Comparison of ENCODE assay signal across 12 mouse cellular contexts in genomic region chr4:109342783-109343485, GRCm38 (mm10).
A peak's percentile ranks its signal among the peaks of the same experiment; 100 is the strongest.
DNase-seq lines count a peak whose midpoint lies in the region; ATAC-seq and TF ChIP-seq lines count a peak whose summit lies in the region.
"Had no signal": no experiment of that assay in that cellular context is flagged by ENCODE, and none has a peak within 500 bp of the region (broad histone marks: within the 10 kb centered on the region; RNA-seq: fewer than 3 reads in every experiment).

No protein-coding gene starts in this region.

- no peaks in the 10 kb centered on the region for H3K27me3 ChIP-seq in forebrain, postnatal 0 days (ENCODE audit: insufficient read depth, low read length)
- no peaks in the 10 kb centered on the region for H3K27me3 ChIP-seq in myocyte (ENCODE audit: control insufficient read depth, insufficient read depth, insufficient read length)
- H3K27me3 ChIP-seq: embryonic facial prominence, embryonic 13.5 days had no signal

- peak; percentile 46 for DNase-seq in layer of hippocampus, adult 9-10 months (ENCODE audit: low spot score)
- no peak for DNase-seq in layer of hippocampus, postnatal 10 days (ENCODE audit: low spot score in 2 of 2)
- DNase-seq in cerebellum, adult 9-10 months = peak; percentile 87
- DNase-seq in forebrain, postnatal 0 days = peak; percentile 75
- no peak for DNase-seq in gastrocnemius, postnatal 4 days (ENCODE audit: low spot score in 2 of 2)
- no peak for DNase-seq in heart, postnatal 25 days (ENCODE audit: low spot score)
- DNase-seq in urinary bladder, adult 18-20 months (ENCODE audit: low spot score in 2 of 2) = no peak
- DNase-seq: kidney, postnatal 10 days; thymus, postnatal 36 days had no signal

- peak overlapping the region; percentile 57 for H3K9ac ChIP-seq in forebrain, postnatal 0 days
- H3K9ac ChIP-seq: embryonic facial prominence, embryonic 13.5 days had no signal

- WGBS in forebrain, postnatal 0 days = 24% methylated on average over 4 of the region's 4 CpGs

- TF ChIP-seq POLR2A in myocyte (IDR thresholded peaks at IDR 0.05; ENCODE audit: insufficient read length, low read depth) = no peak

- TF ChIP-seq CTCF in forebrain, postnatal 0 days (IDR thresholded peaks at IDR 0.05; ENCODE audit: low read depth) = no peak

- no peak overlapping the region for H3ac ChIP-seq in myocyte (ENCODE audit: control insufficient read depth, insufficient read length)

- intact Hi-C loops in heart, postnatal 25 days (cut with DNase I) = no loop called here

- peak overlapping the region; percentile 54 for H3K4me3 ChIP-seq in forebrain, postnatal 0 days (ENCODE audit: low read depth, low read length)
- peak overlapping the region; percentile 23 for H3K4me3 ChIP-seq in myocyte
- H3K4me3 ChIP-seq: embryonic facial prominence, embryonic 13.5 days had no signal

- no peaks in the 10 kb centered on the region for H3K9me3 ChIP-seq in forebrain, postnatal 0 days (ENCODE audit: low read length)
- H3K9me3 ChIP-seq: embryonic facial prominence, embryonic 13.5 days had no signal

- peak overlapping the region; percentile 42 for H3K4me2 ChIP-seq in forebrain, postnatal 0 days (ENCODE audit: low read depth)
- H3K4me2 ChIP-seq in myocyte (ENCODE audit: low read depth) = peak overlapping the region; percentile 43
- H3K4me2 ChIP-seq: embryonic facial prominence, embryonic 13.5 days had no signal

- peak; percentile 98 for ATAC-seq in forebrain, postnatal 0 days

- no peaks in the 10 kb centered on the region for H3K4me1 ChIP-seq in forebrain, postnatal 0 days (ENCODE audit: insufficient read depth)

- peak overlapping the region; percentile 72 for H3K27ac ChIP-seq in forebrain, postnatal 0 days (ENCODE audit: low read depth, low read length)
- H3K27ac ChIP-seq: embryonic facial prominence, embryonic 13.5 days; macrophage had no signal

- peaks cover 22% of the 10 kb centered on the region for H3K79me2 ChIP-seq in myocyte (ENCODE audit: control insufficient read depth, insufficient read depth)

- no peaks in the 10 kb centered on the region for H3K36me3 ChIP-seq in forebrain, postnatal 0 days (ENCODE audit: insufficient read depth)
- H3K36me3 ChIP-seq in myocyte (ENCODE audit: control insufficient read depth, insufficient read depth) = no peaks in the 10 kb centered on the region

TF ChIP-seq in myocyte, 11 proteins besides CTCF, POLR2A, EP300 and RAD21:
- TF ChIP-seq CEBPB (IDR thresholded peaks at IDR 0.05; ENCODE audit: insufficient read depth, poor library complexity, severe bottlenecking) (no peak), TCF12 (IDR thresholded peaks at IDR 0.05; ENCODE audit: insufficient read depth, poor library complexity, severe bottlenecking) (no peak), REST (IDR thresholded peaks at IDR 0.05; ENCODE audit: insufficient read depth, insufficient read length) (no peak), USF1 (IDR thresholded peaks at IDR 0.05; ENCODE audit: low read depth) (no peak)

Comparison
In these comparisons a context has a peak if more than half of its experiments do, and no peak if none do; other contexts are left out.
1. DNase-seq: peak in layer of hippocampus, adult 9-10 months (single experiment), cerebellum, adult 9-10 months (single experiment) and forebrain, postnatal 0 days (single experiment); none in layer of hippocampus, postnatal 10 days (0 of 2), gastrocnemius, postnatal 4 days (0 of 2), heart, postnatal 25 days (single experiment) and urinary bladder, adult 18-20 months (0 of 2).